Comparison of ENCODE assay signal across 11 mouse cellular contexts in the genomic region with DNA sequence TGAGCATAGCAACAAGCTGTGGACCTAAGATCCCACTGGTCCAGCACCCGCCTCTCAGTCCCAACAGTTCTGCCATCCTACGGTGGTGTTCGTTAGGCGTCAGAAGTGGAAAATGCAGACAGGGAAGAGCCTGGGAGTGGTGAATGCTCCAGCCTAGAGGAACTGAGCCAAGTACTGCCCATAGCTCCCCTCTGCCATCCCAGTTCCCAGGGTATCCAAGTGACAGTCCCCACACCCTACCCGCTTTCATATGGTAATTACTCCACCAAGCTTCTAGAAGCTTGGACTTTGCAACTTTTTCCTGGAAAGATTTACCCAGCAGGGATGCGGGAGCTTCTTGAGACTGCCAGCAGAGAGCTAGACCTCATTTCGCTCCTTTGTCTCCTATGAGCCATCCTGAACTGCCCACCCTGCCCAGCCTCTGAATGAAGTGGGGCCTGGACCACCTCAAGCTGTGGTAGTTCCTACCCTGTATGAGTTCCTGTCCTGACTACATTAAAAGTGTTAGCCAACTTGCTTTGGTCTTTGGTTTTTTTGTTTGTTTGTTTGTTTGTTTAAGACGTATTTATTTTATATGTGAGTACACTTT.
A peak's percentile ranks its signal among the peaks of the same experiment; 100 is the strongest.
DNase-seq lines count a peak whose midpoint lies in the region; ATAC-seq and TF ChIP-seq lines count a peak whose summit lies in the region.
"Had no signal": no experiment of that assay in that cellular context is flagged by ENCODE, and none has a peak within 500 bp of the region (broad histone marks: within the 10 kb centered on the region; RNA-seq: fewer than 3 reads in every experiment).

No protein-coding gene starts in this region.

- peaks cover 6% of the 10 kb centered on the region; the same call in 1 of the 2 replicates for H3K4me1 ChIP-seq in forebrain, embryonic 11.5 days (replicated peaks; ENCODE audit: control insufficient read depth, insufficient read depth, low read length)
- H3K4me1 ChIP-seq in hindbrain, postnatal 0 days (ENCODE audit: insufficient read depth, low read length) = no peaks in the 10 kb centered on the region
- H3K4me1 ChIP-seq in neural tube, embryonic 13.5 days (replicated peaks) = peaks cover 32% of the 10 kb centered on the region
- H3K4me1 ChIP-seq: stomach, embryonic 15.5 days had no signal

- H3K4me3 ChIP-seq in layer of hippocampus, adult 2 months = no peak overlapping the region
- no peak overlapping the region for H3K4me3 ChIP-seq in forebrain, embryonic 11.5 days (ENCODE audit: low read depth, low read length)
- H3K4me3 ChIP-seq in hindbrain, postnatal 0 days (ENCODE audit: low read length) = no peak overlapping the region
- H3K4me3 ChIP-seq in neural tube, embryonic 13.5 days = no peak overlapping the region
- H3K4me3 ChIP-seq: stomach, embryonic 15.5 days had no signal

- no peak for DNase-seq in layer of hippocampus, adult 2 months (ENCODE audit: low spot score in 2 of 2)
- DNase-seq in layer of hippocampus, adult 9-10 months (ENCODE audit: low spot score) = no peak
- DNase-seq in forebrain, embryonic 11.5 days (ENCODE audit: low spot score) = no peak
- peak; percentile 77 for DNase-seq in hindbrain, postnatal 0 days (ENCODE audit: low spot score)
- DNase-seq in left cerebral cortex, postnatal 10 days (ENCODE audit: extremely low spot score in 1 of 2, low spot score in 2 of 2) = no peak
- no peak for DNase-seq in gastrocnemius, adult 18-20 months (ENCODE audit: low spot score)
- DNase-seq: cerebellum, adult 11-12 months; gastrocnemius, postnatal 14 days had no signal

- WGBS in forebrain, embryonic 11.5 days = 54% methylated on average over 8 of the region's 8 CpGs
- 38% methylated on average over 8 of the region's 8 CpGs for WGBS in hindbrain, postnatal 0 days
- WGBS in neural tube, embryonic 13.5 days = 50% methylated on average over 8 of the region's 8 CpGs

- H3K27ac ChIP-seq in layer of hippocampus, adult 2 months = no peak overlapping the region
- H3K27ac ChIP-seq in forebrain, embryonic 11.5 days (ENCODE audit: low read depth, low read length) = no peak overlapping the region
- H3K27ac ChIP-seq in hindbrain, postnatal 0 days = peak overlapping the region; percentile 82
- peak overlapping the region; percentile 83 for H3K27ac ChIP-seq in neural tube, embryonic 13.5 days (replicated peaks)
- H3K27ac ChIP-seq: stomach, embryonic 15.5 days had no signal

- no peak overlapping the region for H3K4me2 ChIP-seq in forebrain, embryonic 11.5 days (ENCODE audit: low read depth, low read length, severe bottlenecking)
- H3K4me2 ChIP-seq in hindbrain, postnatal 0 days (ENCODE audit: low read depth, low read length) = no peak overlapping the region
- H3K4me2 ChIP-seq in neural tube, embryonic 13.5 days = no peak overlapping the region
- H3K4me2 ChIP-seq: stomach, embryonic 15.5 days had no signal

- ATAC-seq in forebrain, embryonic 11.5 days (replicated peaks; ENCODE audit: low FRiP score) = 0 out of 2 replicates have a peak, but pooled peaks have one; percentile 28
- ATAC-seq in hindbrain, postnatal 0 days = peak; percentile 89
- ATAC-seq in neural tube, embryonic 13.5 days (ENCODE audit: low read depth) = peak; percentile 77; the same call in 1 of the 2 replicates
- ATAC-seq in activated CD4-positive, CD25-positive, alpha-beta regulatory T cell, adult 4 months = no peak

- no peak overlapping the region for H3K9ac ChIP-seq in forebrain, embryonic 11.5 days (ENCODE audit: low read length)
- no peak overlapping the region for H3K9ac ChIP-seq in hindbrain, postnatal 0 days (replicated peaks; ENCODE audit: low read length)
- H3K9ac ChIP-seq in neural tube, embryonic 13.5 days = no peak overlapping the region
- H3K9ac ChIP-seq: stomach, embryonic 15.5 days had no signal

- no peaks in the 10 kb centered on the region; the same call in 1 of the 2 replicates for H3K36me3 ChIP-seq in forebrain, embryonic 11.5 days (ENCODE audit: control insufficient read depth, insufficient read depth, low read length)
- H3K36me3 ChIP-seq in hindbrain, postnatal 0 days (ENCODE audit: insufficient read depth, low read length) = no peaks in the 10 kb centered on the region
- peaks cover 7% of the 10 kb centered on the region for H3K36me3 ChIP-seq in neural tube, embryonic 13.5 days

- TF ChIP-seq CTCF in layer of hippocampus, adult 2 months (conservative IDR thresholded peaks at IDR 0.05) = 0 out of 2 replicates have a peak, but pooled peaks have one; percentile 8
- TF ChIP-seq CTCF in hindbrain, postnatal 0 days (IDR thresholded peaks at IDR 0.05; ENCODE audit: low read depth) = no peak

- H3K9me3 ChIP-seq in forebrain, embryonic 11.5 days (ENCODE audit: control insufficient read depth, low read length) = no peaks in the 10 kb centered on the region
- no peaks in the 10 kb centered on the region for H3K9me3 ChIP-seq in hindbrain, postnatal 0 days (ENCODE audit: low read length)
- no peaks in the 10 kb centered on the region for H3K9me3 ChIP-seq in neural tube, embryonic 13.5 days
- H3K9me3 ChIP-seq: stomach, embryonic 15.5 days had no signal

- no peaks in the 10 kb centered on the region for H3K27me3 ChIP-seq in forebrain, embryonic 11.5 days (ENCODE audit: control insufficient read depth, insufficient read depth, low read length)
- H3K27me3 ChIP-seq in hindbrain, postnatal 0 days (ENCODE audit: insufficient read depth, low read length) = no peaks in the 10 kb centered on the region
- no peaks in the 10 kb centered on the region for H3K27me3 ChIP-seq in neural tube, embryonic 13.5 days
- H3K27me3 ChIP-seq: stomach, embryonic 15.5 days had no signal

- intact Hi-C loops in left cerebral cortex, postnatal 10 days (cut with DNase I) = no loop called here

Comparison
In these comparisons a context has a peak if more than half of its experiments do, and no peak if none do; other contexts are left out.
1. H3K27ac ChIP-seq: peak in hindbrain, postnatal 0 days (single experiment) and neural tube, embryonic 13.5 days (single experiment); none in layer of hippocampus, adult 2 months (single experiment) and forebrain, embryonic 11.5 days (single experiment).